Mouse (Mus musculus) mesoderm, embryonic 11.5 days (tissue): ENCODE data around the gene Ttf1.

Source experiments
- DNase-seq: peaks from one replicate; pipeline ENCODE4 v3.0.0-alpha.2; 2012; ENCODE audit warnings: low read depth, low spot score

The Ttf1 gene

GRCm38 (mm10) chr2:29060135-29060597, at the start of gene Ttf1:
Gene Ttf1, plus strand, starts transcription at chr2:29060262.
- DNase-seq, result peak; percentile 95

- no peak for DNase-seq
These were observed 47.5 kb upstream of the Ttf1 start for GRCm38 (mm10) chr2:29012523-29012922.

GRCm38 (mm10) chr2:29016599-29017587, 43.2 kb upstream of the Ttf1 start:
- DNase-seq, result peak; percentile 77

GRCm38 (mm10) chr2:29018680-29019079, 41.4 kb upstream of the Ttf1 start:
- DNase-seq, result no peak

- DNase-seq, result peak; percentile 41
These were observed 39.0 kb upstream of the Ttf1 start for GRCm38 (mm10) chr2:29021025-29021424.

DNA sequence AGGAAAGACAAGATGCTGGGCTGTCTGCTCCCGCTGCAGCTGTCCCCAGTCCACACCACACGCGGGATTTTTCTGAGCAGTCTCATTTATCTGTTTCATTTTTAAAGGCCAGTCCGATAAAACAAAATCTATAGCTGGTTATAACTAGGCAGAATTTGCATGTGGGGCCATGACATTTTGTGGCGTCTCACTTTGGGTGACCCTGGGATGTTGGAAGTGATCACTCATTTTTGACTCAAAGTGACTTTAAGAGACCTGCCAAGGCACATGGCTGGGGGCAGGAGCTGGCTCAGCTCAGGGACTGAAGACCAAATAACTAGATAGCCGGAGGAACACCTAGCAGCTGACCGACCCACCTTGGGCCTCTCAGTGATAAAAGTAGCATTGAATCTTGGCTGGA, 37.1 kb upstream of the Ttf1 start:
- DNase-seq, result no peak

- DNase-seq, result no peak
These were observed 34.8 kb upstream of the Ttf1 start for GRCm38 (mm10) chr2:29025284-29025683.

DNA sequence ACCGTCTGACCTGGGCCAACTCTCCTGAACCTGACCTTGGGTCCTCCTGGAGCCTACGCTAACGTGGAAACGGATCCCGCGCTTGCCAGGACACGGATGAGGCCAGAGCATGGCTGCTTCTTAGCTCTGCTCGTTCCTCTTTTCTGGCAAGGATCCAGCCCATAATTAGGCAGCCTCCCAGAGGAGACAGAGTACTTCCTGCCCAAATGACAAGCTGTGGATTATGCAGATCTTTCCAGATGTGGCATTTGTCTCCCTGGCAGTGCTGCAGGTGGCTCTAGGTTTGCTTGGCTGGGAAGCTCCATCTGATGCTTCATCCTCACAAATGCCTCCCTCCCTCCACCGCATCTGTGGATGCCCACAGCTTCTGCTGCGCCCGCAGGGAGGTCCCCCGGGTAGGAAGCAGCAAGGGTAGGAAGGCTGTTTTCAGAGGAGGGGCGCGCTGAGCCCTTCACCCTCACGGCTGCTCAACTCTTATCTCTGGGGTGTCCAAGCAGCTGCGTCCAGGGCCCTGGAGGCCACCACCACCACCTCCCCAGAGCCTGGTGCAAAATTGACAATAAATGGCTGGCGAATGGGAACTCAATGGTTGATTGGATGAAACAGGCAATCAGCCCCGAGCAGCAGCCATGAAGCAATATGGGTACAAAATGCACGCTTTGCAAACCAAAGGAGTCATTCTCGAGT, 29.9 kb upstream of the Ttf1 start:
- no peak for DNase-seq

- DNase-seq, result no peak
These were observed 28.1 kb upstream of the Ttf1 start for GRCm38 (mm10) chr2:29031951-29032350.

GRCm38 (mm10) chr2:29034542-29035475, 25.3 kb upstream of the Ttf1 start:
- DNase-seq, result no peak

GRCm38 (mm10) chr2:29035698-29036097, 24.4 kb upstream of the Ttf1 start:
- DNase-seq, result no peak

GRCm38 (mm10) chr2:29039741-29040140, 20.3 kb upstream of the Ttf1 start:
- no peak for DNase-seq

- DNase-seq, result no peak
These were observed 19.2 kb upstream of the Ttf1 start for GRCm38 (mm10) chr2:29040594-29041476.

GRCm38 (mm10) chr2:29041477-29041768, 18.6 kb upstream of the Ttf1 start:
- DNase-seq, result no peak

DNA sequence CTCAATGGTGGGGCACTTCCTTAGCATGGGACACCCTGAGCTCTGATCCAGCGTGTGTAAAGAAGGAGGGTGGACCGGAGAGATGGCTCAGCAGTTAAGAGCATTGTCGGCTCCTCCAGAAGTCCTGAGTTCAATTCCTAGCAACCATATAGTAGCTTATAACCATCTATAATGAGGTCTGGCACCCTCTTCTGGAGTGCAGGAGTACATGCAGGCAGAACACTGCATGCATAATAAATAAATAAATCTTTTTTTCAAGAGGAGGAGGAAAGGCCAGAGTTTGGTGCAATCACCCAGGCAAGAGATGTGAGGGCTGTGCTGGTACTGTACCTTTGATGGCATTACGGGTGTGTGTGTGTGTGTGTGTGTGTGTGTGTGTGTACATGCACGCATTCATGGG, 17.9 kb upstream of the Ttf1 start:
- no peak for DNase-seq

- no peak for DNase-seq
These were observed 13.9 kb upstream of the Ttf1 start for GRCm38 (mm10) chr2:29046151-29046550.

DNA sequence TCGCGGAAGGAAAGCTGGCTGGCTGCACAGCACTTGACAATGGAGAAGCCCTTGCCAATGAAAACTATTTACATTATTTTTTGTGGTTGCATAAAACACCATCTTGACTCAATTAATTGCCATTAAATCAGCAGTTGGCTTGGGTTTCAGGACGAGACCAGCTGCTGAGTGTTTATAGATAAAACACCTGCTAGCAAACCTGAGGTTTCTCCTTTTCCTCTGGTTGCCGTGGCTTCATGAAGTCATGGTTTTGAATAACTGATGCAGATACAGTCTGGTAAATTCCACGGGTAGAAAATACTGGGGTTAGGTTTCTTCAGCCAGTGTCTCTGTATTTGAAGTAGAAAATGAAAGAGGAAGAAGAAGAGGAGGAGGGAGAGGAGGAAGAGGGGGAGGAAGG, 8.1 kb upstream of the Ttf1 start:
- DNase-seq, result no peak

GRCm38 (mm10) chr2:29052943-29053454, 7.1 kb upstream of the Ttf1 start:
- peak; percentile 77 for DNase-seq

GRCm38 (mm10) chr2:29053802-29054544, 6.1 kb upstream of the Ttf1 start:
- peak; percentile 79 for DNase-seq

DNA sequence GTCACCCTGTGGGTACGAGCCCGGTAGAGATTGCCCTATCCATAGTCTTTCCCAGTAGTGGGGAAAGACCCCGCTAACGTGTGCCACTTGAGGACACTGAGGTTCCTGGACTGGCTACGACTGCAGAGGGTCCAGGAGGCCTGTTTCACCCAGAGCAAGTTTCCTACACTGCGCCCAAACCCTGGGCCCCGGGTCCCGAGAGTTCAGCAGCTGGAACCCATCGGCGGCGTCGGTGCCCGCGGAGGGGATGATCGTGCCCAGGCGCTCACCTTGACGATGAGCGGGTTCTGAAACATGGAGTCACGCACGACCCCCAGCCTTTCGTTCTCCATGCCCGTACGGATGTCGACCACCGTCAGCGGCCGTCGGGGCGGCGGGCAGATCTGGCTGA, 5.5 kb upstream of the Ttf1 start:
- DNase-seq, result no peak
